Mouse (Mus musculus) 3134 (cell line): ENCODE results near the gene U2af1.

ENCODE experiments used
- DNase-seq: peaks from one replicate; pipeline ENCODE4 v3.0.0-alpha.2; 2011; ENCODE audit warnings: low spot score; ENCODE audit not compliant: insufficient read length; ENCODE audit errors: extremely low read depth

Gene U2af1

GRCm38 (mm10) chr17:31664760-31665159 lies 6.1 kb upstream of the U2af1 start:
- DNase-seq, result peak; percentile 67

DNA sequence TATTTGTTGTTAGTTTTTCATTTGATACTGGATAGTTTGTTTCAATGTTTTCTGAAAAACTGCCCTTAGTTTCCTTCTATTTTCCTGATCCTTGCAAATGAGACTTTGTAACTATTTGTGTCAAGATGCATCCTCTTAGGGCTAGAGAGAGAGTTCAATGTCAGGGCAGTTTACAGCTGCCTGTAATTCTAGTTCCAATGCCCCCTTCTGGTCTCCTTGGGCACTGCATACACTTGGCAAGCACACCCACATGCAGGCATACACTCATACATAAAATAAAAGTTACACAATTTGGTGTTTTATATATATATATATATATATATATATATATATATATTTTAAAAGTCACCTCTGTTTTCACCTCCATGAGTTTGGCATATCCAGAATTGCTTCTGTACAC lies 4.2 kb upstream of the U2af1 start:
- no peak for DNase-seq

- no peak for DNase-seq
These were observed 2.1 kb upstream of the U2af1 start for GRCm38 (mm10) chr17:31660661-31661250.

DNA sequence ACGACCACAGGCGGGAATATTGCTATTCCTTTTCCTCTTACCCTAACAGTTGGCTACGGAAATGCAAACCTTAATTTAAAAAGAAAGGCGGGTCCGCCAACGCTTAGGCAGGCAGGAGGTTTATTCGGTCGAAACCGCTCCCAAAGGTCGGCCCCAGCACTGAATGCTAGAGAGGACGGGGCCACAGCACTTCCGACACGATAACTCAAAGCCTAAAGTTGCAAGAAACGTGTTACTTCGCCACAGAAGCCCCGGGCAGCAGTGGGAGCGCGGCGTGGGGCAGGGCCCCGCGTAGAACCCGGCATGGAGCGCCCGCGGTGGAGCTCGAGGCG lies 590 bp downstream of the U2af1 start:
- no peak for DNase-seq

DNA sequence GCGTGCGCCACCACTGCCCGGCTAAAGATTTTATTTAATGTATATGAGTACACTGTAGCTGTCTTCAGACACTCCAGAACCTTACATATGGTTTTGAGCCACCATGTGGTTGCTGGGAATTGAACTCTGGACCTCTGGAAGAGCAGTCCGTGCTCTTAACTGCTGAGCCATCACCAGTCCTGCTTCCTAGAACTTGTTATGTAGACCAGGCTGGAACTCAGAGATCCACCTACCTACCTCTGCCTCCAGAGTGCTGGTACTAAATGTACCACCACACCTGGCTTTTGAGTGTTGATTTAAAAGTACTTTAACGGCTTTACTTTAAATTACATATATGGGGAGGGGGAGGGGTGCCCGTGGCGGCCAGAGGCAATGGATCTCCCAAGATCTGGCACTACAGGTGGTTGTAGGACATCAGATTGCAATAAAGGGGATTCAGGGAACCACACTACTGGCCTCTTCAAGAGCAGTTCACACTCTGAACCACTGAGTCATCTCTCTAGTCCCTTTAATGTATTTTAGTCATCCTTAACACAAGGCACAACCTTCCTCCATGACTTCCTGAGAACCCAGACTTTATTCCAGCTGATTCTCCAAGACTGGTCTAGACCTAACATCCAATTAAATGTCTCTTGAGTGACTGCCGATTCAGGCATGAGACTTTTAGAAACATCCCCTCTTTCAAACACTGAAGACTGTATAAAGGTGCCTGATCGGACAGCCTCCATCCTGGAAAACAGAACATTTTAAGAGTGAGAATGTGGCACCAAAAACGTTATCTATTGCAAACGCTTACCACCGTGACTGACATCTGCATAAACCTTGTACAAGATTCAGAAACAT lies 1.3 kb downstream of the U2af1 start:
- DNase-seq, result no peak

GRCm38 (mm10) chr17:31656682-31657081 lies 2.0 kb downstream of the U2af1 start:
- no peak for DNase-seq

DNA sequence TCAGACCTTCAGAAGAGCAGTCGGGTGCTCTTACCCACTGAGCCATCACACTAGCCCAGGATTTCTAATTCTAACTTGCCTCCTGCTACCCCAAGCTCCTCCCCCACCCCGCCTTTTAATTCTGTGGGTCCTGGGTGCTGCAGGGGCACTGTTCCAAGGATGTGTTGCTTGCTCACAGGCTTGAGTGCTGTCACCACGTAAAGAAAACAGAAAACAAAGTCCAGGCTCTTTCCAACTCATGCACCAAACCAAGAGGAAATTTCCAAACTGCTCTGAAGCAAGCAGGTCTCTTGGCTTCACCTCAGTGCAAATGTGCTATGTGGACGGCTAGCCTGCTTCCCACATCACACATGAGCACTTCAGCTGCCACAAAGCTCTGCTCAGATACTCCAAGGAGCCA lies 3.3 kb downstream of the U2af1 start:
- DNase-seq, result no peak

DNA sequence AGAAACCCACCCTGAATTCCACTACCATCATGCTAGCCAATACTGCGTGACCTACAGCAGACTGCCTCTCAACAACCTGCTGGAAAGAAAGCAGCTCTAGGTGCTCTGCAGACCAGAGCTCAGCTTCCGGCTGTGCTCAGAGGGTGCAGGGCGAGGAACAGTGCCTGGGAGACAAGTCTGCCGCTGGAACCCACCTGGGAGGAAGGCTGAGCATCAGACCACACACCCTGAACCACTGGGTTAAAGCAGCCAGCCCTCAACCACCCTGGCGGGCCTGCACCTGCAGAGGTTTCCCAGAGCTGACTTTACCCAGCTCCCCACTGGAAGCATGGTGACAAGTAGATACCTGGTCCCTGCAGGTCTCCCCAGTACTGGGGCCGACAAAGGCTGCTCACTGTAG lies 5.4 kb downstream of the U2af1 start:
- DNase-seq, result no peak

GRCm38 (mm10) chr17:31652152-31652551 lies 6.5 kb downstream of the U2af1 start:
- DNase-seq, result no peak

GRCm38 (mm10) chr17:31646199-31647002 lies 12.3 kb downstream of the U2af1 start:
- DNase-seq, result no peak

GRCm38 (mm10) chr17:31642913-31643312 lies 15.8 kb downstream of the U2af1 start:
- no peak for DNase-seq

DNA sequence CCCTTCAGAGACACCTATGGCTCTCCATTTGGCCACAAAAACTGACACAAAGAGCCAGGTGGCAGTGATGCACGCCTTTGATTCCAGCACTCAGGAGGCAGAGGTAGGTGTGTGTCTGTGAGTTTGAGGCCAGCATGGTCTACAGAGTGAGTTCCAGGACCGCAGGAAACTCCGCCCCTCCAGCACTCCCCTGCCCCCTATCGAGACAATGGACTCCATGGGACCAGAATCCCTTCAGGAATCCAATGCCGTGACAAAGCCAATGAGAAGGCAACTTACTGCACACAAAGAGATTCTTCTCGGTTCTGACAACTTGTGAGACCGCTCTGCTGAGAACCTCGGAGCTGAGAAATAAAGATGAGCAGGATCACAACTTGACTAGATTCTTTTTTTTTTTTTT lies 16.4 kb downstream of the U2af1 start:
- no peak for DNase-seq

- DNase-seq, result no peak
These were observed 19.0 kb downstream of the U2af1 start for GRCm38 (mm10) chr17:31639651-31640050.

GRCm38 (mm10) chr17:31637866-31638570 lies 20.7 kb downstream of the U2af1 start:
- no peak for DNase-seq

DNA sequence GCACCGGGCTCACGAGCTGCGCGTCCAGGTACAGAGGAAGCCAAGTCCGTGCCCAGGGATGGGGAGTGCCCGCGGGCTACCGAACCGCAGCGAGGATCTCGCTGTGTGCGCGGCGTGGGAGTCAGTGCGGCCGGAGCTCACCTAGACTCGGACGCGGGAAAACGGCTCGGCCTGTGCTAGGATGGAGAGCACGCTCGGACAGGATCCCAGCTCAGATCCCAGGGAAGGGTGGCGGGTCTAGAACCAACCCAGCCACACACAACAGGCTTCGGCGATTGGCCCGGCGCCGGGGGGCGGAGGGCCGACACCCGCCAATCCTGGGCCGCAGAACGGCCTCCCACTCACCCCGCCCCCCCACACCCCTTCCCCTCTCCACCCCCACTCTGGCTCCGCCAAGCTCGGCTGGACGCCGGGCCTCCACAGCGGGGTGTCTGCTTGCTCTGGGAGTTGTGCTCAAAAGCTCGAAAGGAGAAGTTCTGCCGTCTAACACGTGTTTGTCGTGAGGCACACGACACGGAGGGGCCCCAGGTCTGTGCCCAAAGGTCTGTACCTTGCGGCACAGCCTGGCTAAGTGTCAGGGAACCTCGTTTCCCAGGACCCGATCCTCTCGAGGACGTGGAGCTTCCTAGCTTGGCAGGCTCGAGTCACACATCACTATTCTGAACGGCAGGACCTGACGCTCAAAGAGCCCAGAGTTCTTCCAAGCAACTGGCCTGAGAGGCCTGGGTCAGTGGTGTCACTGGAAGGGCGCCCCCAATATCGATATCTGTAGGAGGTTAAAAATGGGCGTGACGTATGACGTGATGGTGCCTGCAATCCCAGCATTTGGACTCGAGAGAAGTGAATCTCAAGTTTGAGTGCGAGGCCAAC lies 21.5 kb downstream of the U2af1 start, which contains the start of gene Cbs:
Gene Cbs (minus strand): TSS at position 297 of the 870 bp plus-strand sequence.
- DNase-seq, result no peak

DNA sequence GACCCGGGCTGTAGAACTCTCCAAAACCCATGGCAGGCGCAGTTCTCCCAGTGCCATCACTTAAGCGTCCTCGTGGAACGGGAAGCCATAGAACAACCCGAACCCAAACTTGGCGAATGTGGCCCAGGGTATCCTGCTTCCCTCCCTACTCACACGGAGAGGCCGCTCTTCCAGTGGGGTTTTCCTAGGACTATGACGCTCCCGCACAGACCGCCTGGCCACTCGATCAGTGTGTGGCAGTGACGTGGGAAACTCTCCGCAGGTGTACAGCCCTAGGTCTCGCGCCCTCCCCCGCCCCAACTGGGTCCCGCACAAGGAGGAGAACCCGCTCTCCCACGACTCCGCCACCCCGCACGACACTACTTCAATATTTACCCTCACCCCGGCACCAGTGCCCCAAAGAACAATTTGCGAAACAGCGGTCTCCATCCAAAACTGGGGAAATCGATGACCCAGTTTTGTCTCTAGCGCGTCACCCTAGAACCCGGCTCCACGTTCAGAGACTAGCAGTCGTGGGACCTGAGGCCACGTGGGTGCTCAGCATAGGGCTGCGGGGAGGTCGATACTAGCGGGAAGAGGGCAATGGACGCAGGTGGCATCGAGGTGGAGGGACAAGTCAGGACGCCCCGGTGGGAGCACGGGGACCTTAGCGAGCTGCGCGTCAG lies 22.3 kb downstream of the U2af1 start:
- no peak for DNase-seq

GRCm38 (mm10) chr17:31635781-31636180 lies 22.9 kb downstream of the U2af1 start:
- no peak for DNase-seq

DNA sequence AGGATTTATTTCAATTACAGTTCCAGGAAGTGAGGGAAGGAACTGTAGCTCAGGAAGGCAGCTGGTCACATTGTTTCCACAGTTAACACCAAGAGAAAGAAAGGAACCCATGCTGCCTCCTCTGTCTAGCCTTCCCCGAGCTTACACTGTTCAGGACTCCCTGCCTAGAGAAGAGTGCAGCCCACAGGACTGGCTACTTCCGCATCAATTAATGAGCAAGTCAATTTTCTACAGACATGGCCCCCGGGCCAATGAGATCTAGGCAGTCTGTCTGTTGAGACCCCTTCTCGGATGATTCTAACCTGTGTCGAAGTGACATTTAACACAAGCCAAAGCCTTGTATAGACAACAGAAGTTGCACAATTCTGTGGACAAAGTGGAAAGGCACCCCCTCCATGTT lies 23.8 kb downstream of the U2af1 start:
- no peak for DNase-seq

DNA sequence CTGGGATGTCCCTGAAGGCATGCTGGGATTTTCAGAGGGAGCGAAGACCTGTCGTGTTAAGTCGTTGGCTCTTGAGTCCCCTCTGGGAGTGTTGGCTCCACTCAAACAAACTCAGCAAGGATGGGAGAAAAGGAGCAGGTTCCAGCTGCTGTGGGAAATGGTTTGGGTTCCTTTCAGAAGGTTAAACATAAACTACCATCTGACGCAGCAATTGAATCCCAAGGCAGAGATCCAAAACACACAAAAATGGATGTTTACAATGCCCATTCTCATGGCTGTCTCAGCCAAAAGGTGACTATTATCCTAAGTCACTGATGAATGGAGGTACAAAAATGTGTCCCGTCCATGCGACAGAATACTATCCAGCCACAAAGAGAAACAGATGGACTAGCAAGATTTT lies 25.7 kb downstream of the U2af1 start:
- DNase-seq, result no peak
